Mouse (Mus musculus) forebrain, postnatal 0 days (tissue): ENCODE results near the gene Adgrb2. TPM values are rescaled to one million over a fixed set of nuclear protein-coding genes. Genes with fewer than 3 reads are reported as not detected.

Source experiments
- ATAC-seq: fragments of 200-750 bp; cut with Nextera tagmentation; 2 replicates; pipeline ENCODE4 v1.8.0; 2017; ENCODE audit warnings: mild to moderate bottlenecking, moderate library complexity
- DNase-seq: peaks from one replicate; pipeline ENCODE4 v3.0.0-alpha.2; 2015
- H3K27ac ChIP-seq: fragments of 300-500 bp; sonication (generic); 2 replicates; pipeline ENCODE4 v1.5.1; 2014; ENCODE audit warnings: low read depth, mild to moderate bottlenecking, antibody characterized with exemption, low read length, moderate library complexity, mixed read lengths
- H3K27me3 ChIP-seq: fragments of 300-500 bp; sonication (generic); 2 replicates; pipeline ENCODE4 v1.6.1; 2014; ENCODE audit warnings: mild to moderate bottlenecking, low read length, mixed read lengths; ENCODE audit not compliant: insufficient read depth
- H3K36me3 ChIP-seq: fragments of 300-500 bp; sonication (generic); 2 replicates; pipeline ENCODE4 v1.6.1; 2014; ENCODE audit warnings: mild to moderate bottlenecking, moderate library complexity; ENCODE audit not compliant: insufficient read depth
- H3K4me1 ChIP-seq: fragments of 300-500 bp; sonication (generic); 2 replicates; pipeline ENCODE4 v1.6.1; 2014; ENCODE audit warnings: antibody characterized with exemption; ENCODE audit not compliant: insufficient read depth
- H3K4me2 ChIP-seq: fragments of 300-500 bp; sonication (generic); 2 replicates; pipeline ENCODE4 v1.6.1; 2014; ENCODE audit warnings: low read depth, mild to moderate bottlenecking, moderate library complexity
- H3K4me3 ChIP-seq: fragments of 300-500 bp; sonication (generic); 2 replicates; pipeline ENCODE4 v1.5.1; 2014; ENCODE audit warnings: low read depth, low read length, mixed read lengths
- H3K9ac ChIP-seq: fragments of 300-500 bp; sonication (generic); 2 replicates; pipeline ENCODE4 v1.6.1; 2014; ENCODE audit warnings: mild to moderate bottlenecking
- H3K9me3 ChIP-seq: fragments of 300-500 bp; sonication (generic); 2 replicates; pipeline ENCODE4 v1.6.1; 2016; ENCODE audit warnings: low read length
- CTCF ChIP-seq: sonication (generic); IDR thresholded peaks from 2 replicates; pipeline ENCODE4 v1.5.1; 2016; ENCODE audit warnings: antibody characterized with exemption, control low read depth, low read depth
- WGBS: fragments of 180-500 bp; shearing (Covaris S2); extraction: QIAGEN DNeasy Blood & Tissue Kit; methylation state at CpG from one replicate; pipeline ENCODE4 v1.1.7; 2014; 5-methylcytosine and 5-hydroxymethylcytosine counted together
- polyA plus RNA-seq: library from polyadenylated mRNA; unstranded; fragments of >200 nt; fragmentation: Nextera tagmentation; extraction: Ambion mirVana; gene quantifications from 2 replicates; pipeline ENCODE4 v1.2.1, GENCODE M21; 2015
- total RNA-seq: library from RNA; depleted of rRNA; stranded (reverse); fragments of >200 nt; gene quantifications from 2 replicates; pipeline ENCODE4 v1.2.3, GENCODE M21; 2014

Gene Adgrb2
- total and polyA plus RNA-seq, 2 experiments from 2014 or later = 18.3 to 216 TPM

DNA sequence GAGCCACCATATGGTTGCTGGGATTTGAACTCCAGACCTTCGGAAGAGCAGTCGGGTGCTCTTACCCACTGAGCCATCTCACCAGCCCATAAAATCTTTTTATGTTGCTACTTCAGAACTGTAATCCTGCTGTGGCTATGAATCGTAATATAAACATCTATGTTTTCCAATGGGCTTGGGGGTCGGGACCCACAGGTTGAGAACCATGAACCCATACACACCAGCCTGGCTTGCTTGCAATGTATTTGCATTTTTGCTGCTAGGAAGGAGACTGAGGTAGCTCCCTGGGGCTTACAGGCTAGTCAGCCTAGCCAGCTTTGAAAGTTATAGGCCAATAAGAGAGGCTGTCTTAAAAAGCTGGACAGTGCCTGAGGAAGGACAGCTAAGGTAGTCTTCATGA, 26.1 kb downstream of the Adgrb2 start:
- Histone ChIP-seq H3K4me2 (no peak overlapping the region), H3K27ac (no peak overlapping the region), H3K9me3 (no peaks in the 10 kb centered on the region), H3K36me3 (peaks cover 50% of the 10 kb centered on the region), H3K9ac (no peak overlapping the region), H3K27me3 (no peaks in the 10 kb centered on the region), H3K4me1 (no peaks in the 10 kb centered on the region), H3K4me3 (no peak overlapping the region)
- DNase-seq (no peak), ATAC-seq (no peak)
- 87% methylated on average over 4 of the region's 4 CpGs for WGBS
- TF ChIP-seq CTCF = no peak

GRCm38 (mm10) chr4:130012234-130012633, 27.6 kb downstream of the Adgrb2 start:
- H3K4me2 ChIP-seq = no peak overlapping the region

DNA sequence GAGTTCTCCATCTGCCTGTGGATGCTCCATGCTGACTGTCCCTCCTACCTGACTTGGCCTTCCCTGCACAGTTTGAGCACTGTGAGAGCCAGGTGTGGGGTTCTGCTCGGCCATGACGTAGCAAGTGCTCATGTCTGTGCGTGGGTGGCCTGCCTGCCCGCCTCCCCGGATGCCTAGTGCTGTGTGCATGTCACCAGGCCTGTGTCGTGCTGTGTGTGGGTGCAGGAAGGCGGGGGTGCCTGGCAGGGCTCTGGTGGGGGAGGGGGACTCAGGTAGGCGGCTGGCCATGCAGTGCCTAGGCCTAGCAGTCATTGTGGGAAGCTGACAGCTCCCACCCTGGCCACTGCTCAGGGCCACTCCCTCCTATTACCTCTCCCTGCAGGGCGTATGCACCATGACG, 28.4 kb downstream of the Adgrb2 start:
- DNase-seq (no peak), ATAC-seq (no peak)
- peaks cover 66% of the 10 kb centered on the region for H3K36me3 ChIP-seq
- no peak overlapping the region for H3K27ac ChIP-seq
- no peaks in the 10 kb centered on the region for H3K4me1 ChIP-seq
- WGBS = 75% methylated on average over 10 of the region's 10 CpGs
- TF ChIP-seq CTCF = no peak
- H3K9me3 ChIP-seq = no peaks in the 10 kb centered on the region
- H3K4me2 ChIP-seq = no peak overlapping the region
- H3K27me3 ChIP-seq = no peaks in the 10 kb centered on the region
- no peak overlapping the region for H3K9ac ChIP-seq
- no peak overlapping the region for H3K4me3 ChIP-seq

More at GRCm38 (mm10) chr4:130012234-130012633, 27.6 kb downstream of the Adgrb2 start:
- DNase-seq (no peak), ATAC-seq (no peak)
- Histone ChIP-seq H3K27ac (no peak overlapping the region), H3K4me1 (no peaks in the 10 kb centered on the region), H3K9ac (no peak overlapping the region), H3K27me3 (no peaks in the 10 kb centered on the region), H3K4me3 (no peak overlapping the region), H3K36me3 (peaks cover 61% of the 10 kb centered on the region), H3K9me3 (no peaks in the 10 kb centered on the region)
- TF ChIP-seq CTCF = no peak
- 80% methylated on average over 6 of the region's 6 CpGs for WGBS

DNA sequence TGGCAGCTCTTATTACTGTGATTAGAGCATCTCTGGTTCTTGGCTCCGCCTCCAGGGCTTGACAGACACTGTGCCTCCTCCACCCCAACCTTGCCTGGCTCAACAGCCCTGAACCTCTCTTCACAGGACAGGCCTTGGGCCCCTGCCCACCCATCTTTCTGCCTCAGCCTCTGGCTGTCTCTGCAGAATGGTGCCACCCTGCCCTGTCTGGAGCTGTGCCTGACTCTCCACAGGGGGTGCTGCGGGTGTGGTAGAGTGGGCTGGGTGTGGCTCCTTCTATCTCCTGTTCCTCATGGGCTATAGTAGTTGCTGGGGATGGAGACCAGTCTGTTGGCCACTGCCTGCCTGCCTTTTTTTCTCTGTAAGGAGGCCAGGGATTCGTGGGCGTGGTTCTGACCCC, 31.3 kb downstream of the Adgrb2 start:
- ATAC-seq (peak; percentile 44), DNase-seq (no peak)
- Histone ChIP-seq H3K9ac (no peak overlapping the region), H3K4me1 (no peaks in the 10 kb centered on the region), H3K27me3 (no peaks in the 10 kb centered on the region), H3K4me3 (no peak overlapping the region), H3K27ac (no peak overlapping the region), H3K36me3 (peaks cover 53% of the 10 kb centered on the region), H3K9me3 (no peaks in the 10 kb centered on the region), H3K4me2 (no peak overlapping the region)
- no peak for TF ChIP-seq CTCF
- 76% methylated on average over 4 of the region's 4 CpGs for WGBS

- no peaks in the 10 kb centered on the region for H3K27me3 ChIP-seq
- WGBS = 72% methylated on average over 18 of the region's 18 CpGs
- no peak for ATAC-seq
- DNase-seq = no peak
- no peak overlapping the region for H3K4me2 ChIP-seq
- no peak overlapping the region for H3K27ac ChIP-seq
- H3K4me1 ChIP-seq = no peaks in the 10 kb centered on the region
- H3K4me3 ChIP-seq = no peak overlapping the region
- TF ChIP-seq CTCF = no peak
- H3K9me3 ChIP-seq = no peaks in the 10 kb centered on the region
- H3K9ac ChIP-seq = no peak overlapping the region
- peaks cover 41% of the 10 kb centered on the region; the same call in 1 of the 2 replicates for H3K36me3 ChIP-seq
Measured at GRCm38 (mm10) chr4:130017036-130017674, 32.5 kb downstream of the Adgrb2 start.

- TF ChIP-seq CTCF = no peak
- no peak overlapping the region for H3K4me3 ChIP-seq
- DNase-seq (no peak), ATAC-seq (no peak)
- no peaks in the 10 kb centered on the region for H3K4me1 ChIP-seq
- H3K36me3 ChIP-seq = peaks cover 12% of the 10 kb centered on the region; the same call in 1 of the 2 replicates
- WGBS = 88% methylated on average over 8 of the region's 8 CpGs
- H3K9me3 ChIP-seq = no peaks in the 10 kb centered on the region
- H3K27ac ChIP-seq = no peak overlapping the region
- no peak overlapping the region for H3K4me2 ChIP-seq
- no peak overlapping the region for H3K9ac ChIP-seq
- H3K27me3 ChIP-seq = no peaks in the 10 kb centered on the region
Measured at GRCm38 (mm10) chr4:130022952-130023351, 38.3 kb downstream of the Adgrb2 start.

GRCm38 (mm10) chr4:130023511-130024231, 39.0 kb downstream of the Adgrb2 start:
- 74% methylated on average over 10 of the region's 10 CpGs for WGBS
- Histone ChIP-seq H3K27ac (no peak overlapping the region), H3K4me2 (no peak overlapping the region), H3K27me3 (no peaks in the 10 kb centered on the region), H3K9ac (no peak overlapping the region), H3K4me1 (no peaks in the 10 kb centered on the region), H3K4me3 (no peak overlapping the region), H3K9me3 (no peaks in the 10 kb centered on the region), H3K36me3 (peaks cover 8% of the 10 kb centered on the region; the same call in 1 of the 2 replicates)
- ATAC-seq (no peak), DNase-seq (no peak)
- TF ChIP-seq CTCF = no peak
